ENCODE assay signal across 13 mouse cellular contexts in genomic region chr4:33446265-33446664, GRCm38 (mm10).
"Had no signal": no experiment of that assay in that cellular context is flagged by ENCODE, and none has a peak within 500 bp of the region (broad histone marks: within the 10 kb centered on the region; RNA-seq: fewer than 3 reads in every experiment).

No protein-coding gene starts in this region.

- H3K4me3 ChIP-seq: left cerebral cortex, adult 2 months; limb, embryonic 10.5 days; liver, embryonic 15.5 days; midbrain, embryonic 15.5 days had no signal

- H3K36me3 ChIP-seq: liver, embryonic 15.5 days; midbrain, embryonic 15.5 days had no signal

- H3K4me1 ChIP-seq: limb, embryonic 10.5 days; midbrain, embryonic 15.5 days had no signal

- H3K27ac ChIP-seq: left cerebral cortex, adult 2 months; limb, embryonic 10.5 days; liver, embryonic 15.5 days; midbrain, embryonic 15.5 days had no signal

- H3K9me3 ChIP-seq: limb, embryonic 10.5 days; liver, embryonic 15.5 days; midbrain, embryonic 15.5 days had no signal

- H3K4me2 ChIP-seq: liver, embryonic 11.5 days; liver, embryonic 15.5 days; midbrain, embryonic 11.5 days; midbrain, embryonic 15.5 days had no signal

- H3K9ac ChIP-seq: liver, embryonic 15.5 days; midbrain, embryonic 15.5 days had no signal

- DNase-seq: kidney, postnatal 10 days; kidney, postnatal 4 days; lung, adult 2 months; lung, postnatal 36 days; right cerebral cortex, postnatal 14 days; thymus, adult 18-20 months; thymus, postnatal 14 days had no signal

- H3K27me3 ChIP-seq: liver, embryonic 15.5 days; midbrain, embryonic 15.5 days had no signal

- ATAC-seq: midbrain, embryonic 15.5 days had no signal
